Mouse (Mus musculus): ENCODE results near the gene Rmnd1.
A peak's percentile ranks its signal among the peaks of the same experiment; 100 is the strongest.
"Not testable (repeated sequence)": the region's sequence is repeated elsewhere in the genome, so short reads cannot be mapped to it uniquely, and the experiment has no call there.

The Rmnd1 gene

DNA sequence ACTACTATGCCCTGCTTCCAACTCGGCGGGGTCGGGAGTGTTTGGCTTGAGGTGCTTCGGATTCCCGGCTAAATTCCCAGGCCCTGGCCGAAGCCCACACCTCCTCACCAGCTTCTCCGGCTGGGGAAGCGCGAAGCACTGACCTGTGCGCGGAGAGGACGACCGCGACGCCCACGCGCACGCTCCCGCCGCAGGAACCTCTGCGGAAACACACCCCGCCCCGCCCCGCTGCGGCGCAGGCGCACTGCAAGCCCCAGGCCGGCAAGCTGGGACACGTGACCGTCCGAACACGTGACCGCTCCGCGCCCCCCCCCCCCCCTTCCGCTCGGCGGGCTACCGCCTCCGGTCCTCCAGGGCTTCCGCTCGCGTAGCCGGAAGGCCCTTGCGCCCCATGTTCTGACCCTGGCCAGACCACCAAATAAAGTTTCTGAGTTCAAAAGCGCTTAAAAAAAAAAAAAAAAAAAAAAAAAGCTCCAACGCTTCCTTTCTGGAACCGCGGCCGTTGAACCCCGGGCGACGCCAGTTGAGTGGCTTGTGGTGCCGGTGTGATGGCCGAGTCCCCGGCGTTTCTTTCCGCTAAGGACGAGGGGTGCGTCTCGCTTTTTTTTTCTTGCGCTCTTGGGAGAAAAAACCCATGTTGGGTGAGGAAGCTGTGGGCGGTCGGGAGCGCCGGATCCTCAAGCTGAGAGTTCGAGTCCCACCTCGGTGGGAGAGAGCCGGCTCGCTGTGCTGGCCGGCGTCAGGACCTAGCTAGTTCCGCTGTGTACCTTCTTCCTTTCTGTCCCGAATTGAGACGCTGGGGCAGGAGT, at the start of gene Rmnd1, which contains the start of gene Armt1:
TSS of gene Rmnd1 (minus strand) at position 266 of the 809 bp plus-strand sequence.
TSS of gene Armt1 (plus strand) at position 345 of the 809 bp plus-strand sequence.
- peak; percentile 91 for DNase-seq

DNA sequence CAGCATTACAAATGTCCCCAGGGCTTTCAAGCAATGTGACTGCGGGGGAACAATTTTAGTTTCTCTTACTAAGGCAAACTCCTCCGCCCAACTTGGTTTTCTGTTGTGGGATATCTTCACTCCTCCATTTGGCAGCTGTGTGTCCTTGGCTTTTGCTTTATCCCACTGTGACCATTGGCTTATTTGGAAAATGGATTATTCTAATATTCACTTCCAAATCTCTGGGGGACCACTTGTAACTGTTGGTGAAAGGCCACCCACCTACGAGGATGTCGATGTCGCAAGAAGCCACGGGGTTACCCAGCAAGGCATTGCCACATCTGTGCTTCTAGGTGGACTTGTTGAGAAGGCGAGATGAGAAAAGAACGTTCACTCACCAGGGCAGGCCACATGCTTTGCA, 49.5 kb upstream of the Rmnd1 start:
- no peak for DNase-seq

DNA sequence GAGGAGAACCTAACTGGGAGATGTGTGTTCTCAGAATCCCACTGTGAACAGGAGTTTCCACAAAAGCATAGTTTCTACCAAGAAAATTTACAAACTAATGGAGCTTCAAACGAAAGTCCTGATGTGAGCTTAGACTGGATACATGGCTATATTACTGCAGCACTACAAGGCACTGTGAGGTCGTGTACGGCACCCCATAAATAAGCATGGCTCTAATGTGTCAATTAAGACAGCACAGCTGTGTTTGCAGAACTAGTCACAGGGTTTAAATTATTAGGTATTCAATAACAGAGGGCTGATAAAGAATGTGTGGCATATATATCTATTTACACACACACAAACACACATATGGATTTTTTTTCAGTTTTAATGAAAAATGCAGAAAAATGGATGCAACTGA, 48.7 kb upstream of the Rmnd1 start:
- DNase-seq = no peak

DNA sequence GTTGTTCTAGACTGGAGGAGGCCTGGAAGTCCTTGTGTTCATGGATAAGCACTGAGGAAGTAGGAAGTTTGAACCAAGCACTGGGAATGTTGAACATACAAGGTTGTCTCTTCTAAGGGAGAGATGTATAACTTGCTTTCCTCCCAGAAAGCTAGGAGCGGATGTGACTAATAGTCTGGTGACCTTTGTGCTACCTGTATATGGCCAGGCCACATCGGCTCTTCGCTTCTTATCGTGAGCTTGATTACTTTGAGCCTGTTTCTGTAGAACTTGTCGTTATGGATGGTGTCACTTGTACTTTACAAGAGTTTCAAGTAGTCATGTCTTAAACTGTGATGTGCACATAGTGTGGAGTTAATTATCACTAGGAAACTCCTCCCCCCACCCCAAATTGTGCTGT, 44.4 kb upstream of the Rmnd1 start:
- DNase-seq = no peak

DNA sequence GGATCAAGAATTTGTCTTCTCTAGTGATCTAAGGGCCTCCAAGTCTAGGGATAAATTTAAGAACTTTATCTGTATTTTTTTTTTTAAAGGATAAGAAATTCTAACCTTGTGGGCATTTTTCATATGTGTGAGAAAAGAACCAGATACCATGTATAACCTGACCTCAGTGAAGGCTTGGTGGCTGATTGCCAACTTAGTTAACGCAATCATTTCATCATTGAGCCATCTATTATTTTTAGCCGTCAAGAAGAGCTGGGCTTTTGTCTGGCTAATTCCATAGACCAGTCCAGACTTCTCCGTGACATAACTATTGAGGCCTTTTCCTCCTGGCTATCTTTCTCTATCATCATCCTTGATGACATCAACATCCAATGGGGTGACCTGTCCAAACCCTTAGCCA, 43.2 kb upstream of the Rmnd1 start:
- no peak for DNase-seq

DNA sequence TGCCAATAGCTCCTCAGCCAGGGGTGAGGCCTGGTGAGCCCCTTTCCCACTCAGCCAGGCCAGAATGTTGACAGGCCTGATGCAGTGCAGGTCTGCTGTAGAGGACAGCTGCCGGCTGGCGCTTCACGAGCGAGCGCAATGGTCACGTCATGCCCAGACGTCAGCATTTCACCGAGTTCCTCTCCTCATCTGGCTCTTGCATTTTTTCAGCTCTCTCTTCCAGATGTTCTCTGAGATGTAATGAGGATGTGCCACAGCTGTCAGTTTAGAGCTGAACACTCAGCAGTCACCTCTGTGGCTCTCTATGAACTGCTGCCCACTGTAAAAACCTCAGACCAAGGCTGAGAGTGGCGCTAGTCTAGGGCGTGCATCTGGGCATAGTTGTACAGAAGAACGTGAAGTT, 41.4 kb upstream of the Rmnd1 start:
- no peak for DNase-seq

DNA sequence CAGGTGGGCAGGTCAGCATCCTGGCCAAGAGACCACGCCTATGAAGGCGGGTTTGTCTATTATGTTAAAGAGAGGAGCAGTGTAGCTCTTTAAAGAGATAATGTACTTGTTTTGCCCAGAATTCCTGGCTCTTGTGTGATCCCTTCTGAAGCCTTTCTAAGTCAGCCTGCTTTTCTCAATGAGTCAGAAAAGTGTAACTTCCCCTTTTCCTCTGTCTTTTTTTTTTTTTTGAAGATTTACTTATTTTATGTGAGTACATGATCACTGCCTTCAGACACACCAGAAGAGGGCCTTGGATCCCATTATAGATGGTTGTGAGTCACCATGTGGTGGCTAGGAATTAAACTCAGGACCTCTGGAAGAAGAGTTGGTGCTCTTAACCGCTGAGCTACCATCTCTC, 37.2 kb upstream of the Rmnd1 start:
- DNase-seq = no peak

DNA sequence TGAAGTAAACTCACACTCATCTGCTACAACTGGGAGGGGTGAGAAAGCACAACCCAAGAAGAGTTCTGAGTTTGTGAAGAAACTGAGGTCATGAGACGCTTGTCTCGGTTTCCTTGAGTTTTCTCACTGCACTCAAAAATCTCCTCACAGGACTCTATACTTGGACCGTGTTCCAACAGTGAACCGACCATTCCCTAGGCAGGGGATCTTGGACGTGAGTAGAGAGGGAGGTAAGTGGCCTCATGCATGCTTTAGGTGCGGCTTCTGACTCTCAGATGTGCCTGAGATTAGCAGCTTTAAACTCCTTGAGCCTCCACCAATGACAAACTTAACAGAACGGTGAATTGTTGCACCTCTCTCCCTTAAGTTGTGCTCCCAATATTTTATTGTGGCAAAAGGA, 33.6 kb upstream of the Rmnd1 start:
- DNase-seq = no peak

DNA sequence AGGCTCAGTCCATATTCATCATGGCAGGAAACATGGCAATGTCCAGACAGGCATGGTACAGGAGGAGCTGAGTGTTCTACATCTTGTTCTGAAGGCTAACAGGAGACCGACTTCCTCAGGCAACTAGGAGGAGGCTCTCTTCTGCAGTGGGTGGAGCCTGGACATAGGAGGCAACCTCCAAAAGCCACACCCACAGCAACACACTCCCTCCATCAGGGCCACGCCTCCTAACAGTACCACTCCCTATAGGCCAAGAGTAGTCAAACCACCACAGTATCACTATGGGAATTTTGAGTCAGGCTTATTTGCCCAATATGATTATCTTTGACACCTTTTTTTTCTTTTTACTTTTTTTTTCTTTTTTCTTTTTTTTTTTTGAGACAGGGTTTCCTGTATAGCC, 28.0 kb upstream of the Rmnd1 start:
- no peak for DNase-seq

DNA sequence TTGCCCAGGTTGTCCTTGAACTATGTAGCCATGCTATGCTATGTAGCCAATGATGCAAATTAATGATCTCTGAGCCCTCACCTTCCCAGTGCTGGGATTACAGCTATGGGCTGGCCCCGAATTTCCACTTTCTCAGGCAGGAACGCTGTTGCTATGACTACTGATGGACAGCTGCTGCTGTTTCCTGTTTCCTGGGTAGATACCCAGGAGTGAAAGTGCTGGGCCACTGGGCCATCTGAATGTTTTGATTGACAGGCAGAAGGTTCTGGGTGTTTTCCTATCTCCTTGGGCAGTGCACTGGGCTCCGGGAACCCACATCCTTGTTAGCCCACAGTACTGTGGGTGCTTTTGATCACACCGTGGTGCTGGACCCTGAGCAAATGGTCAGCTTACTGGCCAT, 24.2 kb upstream of the Rmnd1 start:
- no peak for DNase-seq

DNA sequence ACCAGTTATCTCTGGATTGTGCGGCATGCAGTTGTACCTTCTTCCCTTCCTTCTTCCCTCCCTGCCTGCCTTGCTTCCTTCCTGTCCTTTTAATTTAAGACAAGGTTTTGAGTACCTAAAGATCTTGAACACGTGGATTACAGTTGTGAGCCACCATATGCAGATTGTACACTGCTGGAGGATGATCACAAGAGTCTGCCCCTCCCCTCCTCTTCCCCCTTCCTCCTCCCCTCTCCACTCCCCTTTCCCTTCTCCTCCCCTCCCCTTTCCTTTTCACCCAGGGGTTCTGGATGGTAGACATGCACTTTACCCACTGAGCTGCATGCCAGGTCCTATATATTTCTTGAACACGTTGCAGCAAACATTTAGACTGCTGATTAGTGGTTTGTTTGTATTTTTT, 3.2 kb upstream of the Rmnd1 start:
- DNase-seq = no peak

DNA sequence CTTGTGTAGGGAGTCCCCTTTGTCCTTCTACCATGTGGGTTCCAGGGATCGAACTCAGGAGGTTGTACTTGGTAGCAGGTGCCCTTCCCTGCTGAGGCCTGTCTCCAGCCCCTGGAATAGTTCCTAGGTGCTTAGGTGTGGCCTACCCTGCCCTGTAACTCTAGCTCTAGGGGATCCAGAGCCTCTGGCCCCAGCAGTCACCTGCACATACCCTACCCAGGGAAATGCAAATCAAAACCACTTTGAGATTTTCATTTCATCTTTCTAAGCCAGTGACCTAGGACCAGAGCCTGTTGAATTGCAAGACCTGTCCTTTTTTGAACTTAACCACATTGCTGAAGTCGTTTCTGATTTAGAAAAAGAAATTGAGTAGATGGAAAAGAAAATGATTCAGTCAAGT, 1.7 kb upstream of the Rmnd1 start:
- DNase-seq = not testable (repeated sequence)

DNA sequence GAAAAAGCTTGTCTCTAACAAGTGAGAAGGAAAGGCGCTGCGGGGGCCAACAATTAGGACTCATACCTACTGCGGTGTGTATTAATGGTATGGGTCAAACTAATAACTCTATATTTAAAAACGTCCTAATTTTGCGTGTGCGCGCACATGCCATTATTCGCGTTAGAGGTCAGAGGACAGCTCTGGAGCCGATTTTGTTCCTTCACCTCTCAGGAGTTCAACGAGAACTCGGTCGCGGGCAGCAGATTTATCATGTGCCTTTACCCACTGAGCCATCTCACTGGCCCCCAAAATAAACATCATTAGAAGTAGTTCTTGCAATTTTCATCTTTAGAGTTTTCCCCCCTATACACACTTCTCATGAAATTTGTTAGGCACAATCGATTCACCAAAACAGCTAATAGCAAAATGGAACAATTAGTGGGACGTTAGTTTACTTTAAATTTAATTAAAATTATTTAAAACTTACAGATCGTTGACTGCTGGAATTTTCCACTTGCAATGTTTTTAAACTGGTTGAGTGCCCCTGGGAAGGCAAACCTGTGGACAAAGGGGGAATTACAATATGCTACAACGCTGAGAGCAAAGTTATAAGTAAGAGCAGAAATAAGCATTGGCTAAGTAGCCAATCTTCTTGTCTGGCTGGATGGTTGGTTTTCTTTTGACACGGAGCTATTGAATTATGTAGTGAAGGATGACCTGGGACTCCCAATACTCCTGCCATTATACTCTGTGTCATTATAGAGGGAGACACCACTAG, 988 bp upstream of the Rmnd1 start:
- peak; percentile 15 for DNase-seq

DNA sequence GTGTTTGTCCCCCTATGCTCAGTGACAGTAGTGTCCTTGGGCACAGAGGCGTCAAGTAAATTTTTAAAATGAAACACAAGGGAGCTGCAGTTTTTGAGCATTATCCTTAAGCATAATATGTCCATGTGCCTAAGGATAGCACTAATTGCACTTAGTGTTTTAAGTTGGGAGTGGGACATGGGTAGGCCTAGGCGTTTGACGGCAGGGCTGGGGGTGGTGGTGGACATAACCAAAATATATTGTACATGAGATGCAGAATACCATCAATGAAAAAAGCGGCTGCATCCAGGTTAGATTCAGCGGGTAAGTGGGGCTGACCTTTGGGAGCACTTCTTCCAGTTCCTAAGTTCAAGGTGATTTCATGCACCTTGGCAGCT, 454 bp downstream of the Rmnd1 start:
- DNase-seq = no peak

DNA sequence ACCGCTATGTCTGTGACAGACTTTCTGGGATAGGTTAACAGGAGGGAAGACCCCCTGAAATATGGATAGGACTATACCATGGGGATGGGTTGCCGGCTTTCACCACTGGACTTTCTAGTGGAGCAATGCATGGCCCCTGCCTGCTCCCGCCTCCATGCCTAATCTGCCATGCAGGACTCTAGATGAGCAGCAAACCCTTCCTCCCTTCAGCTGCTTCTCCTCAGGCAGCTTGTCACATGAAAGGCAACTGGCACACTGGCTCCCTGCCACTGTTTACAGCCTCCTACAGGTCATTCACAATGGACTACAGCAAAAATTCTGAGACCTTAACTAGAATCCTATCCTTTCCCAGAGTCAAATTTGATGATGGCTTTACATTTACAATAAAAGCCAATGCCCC, 1.4 kb downstream of the Rmnd1 start:
- peak; percentile 53 for DNase-seq

DNA sequence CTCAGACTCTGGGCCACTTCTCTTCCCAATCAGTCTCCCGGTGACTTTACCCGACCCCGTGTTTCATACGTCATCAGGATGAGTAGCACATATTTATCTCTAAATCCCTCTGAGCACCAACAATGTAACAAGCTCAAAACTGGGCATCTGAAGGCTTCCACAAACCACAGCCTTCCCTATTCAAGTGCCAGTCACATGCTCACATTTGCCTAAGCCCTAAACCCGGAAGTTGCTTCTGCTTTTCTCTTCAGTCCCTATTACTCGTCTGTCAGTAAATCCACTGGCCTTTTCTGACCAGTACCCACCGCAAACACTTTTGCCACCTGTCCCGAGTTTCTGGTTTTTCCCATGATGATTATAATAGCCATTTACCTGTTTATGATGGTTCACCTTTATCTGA, 1.8 kb downstream of the Rmnd1 start:
- DNase-seq = no peak

DNA sequence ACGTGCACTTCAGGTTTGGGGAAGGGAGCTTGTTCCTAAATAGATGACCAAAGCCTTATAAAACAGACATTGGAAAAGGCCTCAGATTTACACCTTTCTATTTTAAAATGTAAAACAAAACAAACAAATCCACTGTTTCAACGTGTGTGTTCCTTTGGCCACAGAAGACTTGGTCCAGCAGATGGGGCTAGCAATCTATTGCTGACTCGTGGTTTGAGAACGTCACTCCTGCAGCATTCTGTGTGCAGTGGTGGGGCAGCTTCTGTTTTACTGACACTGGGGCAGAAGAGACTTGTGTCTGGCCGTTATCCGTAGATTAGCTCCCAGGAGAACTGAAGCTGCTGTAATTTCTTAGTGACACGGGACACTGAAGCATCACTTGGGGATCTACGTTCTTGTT, 6.9 kb downstream of the Rmnd1 start:
- no peak for DNase-seq

DNA sequence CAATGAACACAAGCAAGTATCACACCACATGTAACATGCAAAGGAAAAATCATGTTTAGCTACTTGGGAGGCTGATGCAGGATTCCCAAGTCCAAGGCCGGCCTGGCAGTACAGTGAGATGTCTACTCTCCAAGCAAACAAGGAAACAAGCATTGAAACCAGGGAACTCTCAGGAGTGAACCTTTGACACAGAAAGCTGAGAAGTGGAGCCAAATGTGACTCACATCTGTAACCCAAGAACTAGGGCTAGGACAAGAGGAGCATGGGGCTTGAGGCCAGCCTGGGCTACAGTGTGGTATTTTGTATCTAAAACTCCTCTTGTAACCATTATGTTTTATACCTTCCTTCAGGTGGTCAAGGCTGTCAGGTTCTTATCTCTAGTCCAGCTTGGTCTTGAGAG, 25.0 kb downstream of the Rmnd1 start:
- DNase-seq = no peak

DNA sequence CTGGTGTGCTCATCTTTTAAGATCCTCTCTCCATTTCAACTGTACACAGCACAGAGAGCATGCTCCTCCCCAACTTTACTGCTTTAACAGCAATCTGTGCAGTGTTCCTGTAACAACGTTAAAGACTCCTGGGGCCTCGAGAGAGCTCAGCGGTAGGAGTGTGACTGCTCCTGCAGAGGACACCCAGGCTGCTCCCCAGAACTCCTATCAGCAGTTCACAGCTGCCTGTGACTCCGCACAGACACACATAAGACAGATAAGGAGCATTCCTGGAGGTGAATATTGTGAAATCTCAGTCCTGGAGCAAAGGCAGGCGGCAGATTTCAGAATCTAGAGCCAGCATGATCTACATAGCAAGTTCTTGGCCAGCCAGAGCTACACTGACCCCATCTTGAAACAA, 26.7 kb downstream of the Rmnd1 start:
- no peak for DNase-seq

DNA sequence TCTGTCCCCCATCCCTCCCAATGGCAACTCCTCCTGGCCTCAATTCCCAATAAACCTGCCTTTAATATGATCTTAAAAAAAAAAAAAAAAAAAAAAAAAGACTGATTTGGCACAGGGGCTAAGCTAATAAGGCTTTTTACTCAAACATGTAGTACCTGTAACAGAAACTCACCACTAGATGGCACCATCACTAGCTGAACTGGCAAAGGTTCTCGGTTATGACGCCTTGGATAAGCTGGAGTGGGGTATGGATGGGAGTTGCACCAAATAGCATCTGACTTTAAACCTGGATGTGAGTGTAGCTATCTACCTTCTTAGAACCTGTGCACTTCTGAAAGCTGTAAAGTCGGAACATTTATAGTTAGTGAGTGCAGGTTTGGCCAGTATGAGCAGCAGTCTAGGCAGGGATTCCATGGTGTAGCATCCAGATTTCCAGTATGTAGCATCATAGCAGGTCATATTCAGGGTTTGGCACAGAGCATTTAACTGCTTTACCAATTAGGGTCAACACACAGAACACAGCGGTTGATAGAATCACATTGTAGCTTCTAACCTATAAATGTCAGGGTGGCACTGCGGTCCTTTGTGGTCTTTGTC, 27.2 kb downstream of the Rmnd1 start:
- no peak for DNase-seq

DNA sequence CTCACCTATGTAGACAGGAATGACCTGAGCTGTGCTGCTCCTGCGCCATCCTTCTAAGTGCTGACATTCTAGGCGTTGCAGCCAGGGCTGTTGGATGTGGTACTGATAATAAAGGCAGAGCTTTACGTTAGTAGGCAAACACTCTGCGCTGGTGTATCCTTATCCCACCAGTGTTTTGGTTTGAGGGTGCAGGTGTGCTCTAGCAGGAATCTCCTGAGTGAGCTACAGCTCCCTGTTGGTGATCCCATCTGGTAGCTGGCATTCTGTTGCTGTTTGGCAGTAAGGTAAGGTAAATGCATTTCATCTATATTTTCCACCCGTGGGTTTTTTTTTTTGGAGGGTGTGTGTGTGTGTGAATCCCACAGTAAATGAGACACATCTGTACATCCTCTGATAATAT, 34.1 kb downstream of the Rmnd1 start:
- DNase-seq = no peak

DNA sequence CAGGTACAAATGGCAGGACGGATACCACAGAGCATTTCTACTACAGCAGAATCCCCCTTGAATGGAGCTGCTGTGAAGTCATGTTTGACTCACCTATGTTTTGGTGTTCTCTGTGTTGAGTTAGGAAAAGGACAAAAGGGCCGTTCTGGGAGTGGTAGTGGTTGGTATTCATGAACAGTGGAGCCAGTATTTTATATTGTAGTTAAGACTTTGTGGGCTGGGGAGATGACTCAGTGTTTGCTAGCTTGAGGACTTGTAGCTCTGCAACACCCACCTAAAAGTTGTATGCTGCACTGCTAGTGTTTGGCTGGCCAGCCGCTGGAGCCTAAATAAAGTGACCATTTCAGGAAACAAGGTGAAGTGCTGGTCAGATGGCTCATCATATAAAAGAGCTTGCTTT, 36.9 kb downstream of the Rmnd1 start:
- no peak for DNase-seq

DNA sequence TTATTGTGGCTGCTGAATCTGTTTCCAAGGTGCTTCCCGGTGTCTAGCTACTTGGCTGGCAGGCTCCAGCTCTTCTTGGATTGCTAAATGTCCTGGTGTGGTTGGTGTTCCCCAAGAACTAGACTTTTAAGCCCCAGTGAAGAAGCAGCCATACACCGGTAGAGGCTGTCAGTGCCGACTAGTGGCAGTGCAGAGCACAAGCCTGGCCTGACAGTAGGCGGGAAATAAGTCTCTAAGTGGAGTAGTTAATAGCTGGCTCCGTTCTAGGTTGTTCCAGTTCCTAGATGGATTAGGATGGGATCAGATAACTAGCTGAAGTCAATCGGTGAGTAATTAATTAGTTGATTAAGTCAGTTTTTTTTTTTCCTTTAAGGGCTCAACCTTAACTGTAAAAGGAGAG, 40.3 kb downstream of the Rmnd1 start:
- DNase-seq = peak; percentile 47

DNA sequence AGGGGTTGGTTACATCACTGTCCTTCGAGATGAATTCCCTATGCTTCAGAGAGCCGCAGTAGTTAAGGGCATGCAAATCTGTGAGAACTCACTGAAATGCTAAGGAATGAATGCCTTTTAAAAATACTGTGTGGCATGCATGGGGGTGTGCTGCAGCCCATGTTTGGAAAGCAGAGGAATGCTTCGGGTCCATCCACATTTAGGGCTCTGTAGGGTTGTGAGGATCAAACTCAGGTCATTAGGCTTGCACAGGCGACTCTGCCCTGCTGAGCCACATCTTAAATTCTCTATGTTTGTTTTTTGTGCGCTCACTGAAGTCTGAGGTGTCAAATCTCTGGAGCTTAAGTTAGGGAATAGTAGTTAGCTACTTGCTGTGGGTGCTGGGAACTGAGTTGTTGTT, 41.1 kb downstream of the Rmnd1 start:
- DNase-seq = no peak

Measured in kidney, adult 11 months (tissue).